Mouse (Mus musculus) bone marrow, adult 2 months (tissue): ENCODE measurements around the gene Numbl.

Experiments used
- CTCF ChIP-seq: fragments of 200-500 bp; IDR thresholded peaks from 2 replicates; pipeline ENCODE4 v1.5.1; 2011; ENCODE audit warnings: low read length, control low read depth; ENCODE audit not compliant: control insufficient read depth, insufficient read depth
- POLR2A ChIP-seq: fragments of 200-500 bp; IDR thresholded peaks from 2 replicates; pipeline ENCODE4 v1.6.1; 2011; ENCODE audit warnings: low read depth, mild to moderate bottlenecking, control low read depth, low read length, borderline replicate concordance; ENCODE audit not compliant: control insufficient read depth

- TF ChIP-seq CTCF (no peak), POLR2A (no peak)
Observed at GRCm38 (mm10) chr7:27281717-27282116, 23.5 kb downstream of the Numbl start.
